Mouse (Mus musculus) stomach, postnatal 0 days (tissue): Measurements from ENCODE around the gene Vsig10.

Experiments
- CTCF ChIP-seq: IDR thresholded peaks from 2 replicates; pipeline ENCODE4 v1.5.1; 2016; ENCODE audit warnings: antibody characterized with exemption, low read depth, mild to moderate bottlenecking, moderate library complexity
- EP300 ChIP-seq: optimal IDR thresholded peaks from 2 replicates; pipeline ENCODE3; 2016; ENCODE audit warnings: antibody characterized with exemption

- TF ChIP-seq CTCF (no peak), EP300 (no peak)
These were observed 29.4 kb downstream of the Vsig10 start for GRCm38 (mm10) chr5:117348279-117348678.
